12 mouse cellular contexts compared by ENCODE assay signal in the genomic region with DNA sequence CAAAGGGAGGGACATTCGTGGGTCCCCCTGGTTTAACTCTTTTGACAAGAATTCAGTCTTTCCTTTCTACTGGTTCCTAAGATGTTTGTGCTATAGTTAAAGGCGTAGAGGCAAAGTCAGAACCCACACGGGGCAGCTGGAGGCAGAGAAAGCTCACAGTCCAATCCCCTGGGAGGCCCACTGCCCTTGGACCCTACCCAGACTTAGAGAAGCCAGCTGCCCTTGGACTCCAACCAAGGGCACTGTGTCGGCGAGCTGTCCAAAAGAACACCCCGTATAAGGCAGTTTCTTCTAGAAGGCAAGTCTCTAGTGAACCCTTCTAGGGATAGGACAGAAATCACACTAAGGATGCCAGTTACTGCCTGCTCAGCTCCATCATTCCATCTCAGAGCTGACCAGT. TPM values are rescaled to one million over a fixed set of nuclear protein-coding genes. Genes with fewer than 3 reads are reported as not detected.
A peak's percentile ranks its signal among the peaks of the same experiment; 100 is the strongest.
DNase-seq lines count a peak whose midpoint lies in the region; ATAC-seq and TF ChIP-seq lines count a peak whose summit lies in the region.
"Had no signal": no experiment of that assay in that cellular context is flagged by ENCODE, and none has a peak within 500 bp of the region (broad histone marks: within the 10 kb centered on the region; RNA-seq: fewer than 3 reads in every experiment).

No protein-coding gene starts in this region.

- no peaks in the 10 kb centered on the region for H3K36me3 ChIP-seq in midbrain, postnatal 0 days (ENCODE audit: insufficient read depth, low read length)
- no peaks in the 10 kb centered on the region for H3K36me3 ChIP-seq in midbrain, embryonic 15.5 days (replicated peaks)
- no peaks in the 10 kb centered on the region for H3K36me3 ChIP-seq in lung, postnatal 0 days (ENCODE audit: insufficient read depth, low read length)
- H3K36me3 ChIP-seq: G1E; heart, embryonic 13.5 days had no signal

- H3K27ac ChIP-seq in midbrain, postnatal 0 days (ENCODE audit: low read depth, low read length) = no peak overlapping the region
- no peak overlapping the region for H3K27ac ChIP-seq in midbrain, embryonic 15.5 days
- peak overlapping the region; percentile 87; the same call in 1 of the 2 replicates for H3K27ac ChIP-seq in lung, postnatal 0 days (ENCODE audit: low read length)
- H3K27ac ChIP-seq: heart, embryonic 13.5 days had no signal

- H3K9me3 ChIP-seq in midbrain, postnatal 0 days (ENCODE audit: low read length) = 0 out of 2 replicates have a peak, but pooled peaks cover 5% of the 10 kb centered on the region
- no peaks in the 10 kb centered on the region for H3K9me3 ChIP-seq in midbrain, embryonic 15.5 days
- H3K9me3 ChIP-seq in lung, postnatal 0 days (ENCODE audit: low read length) = no peaks in the 10 kb centered on the region
- H3K9me3 ChIP-seq: heart, embryonic 13.5 days had no signal

- 76% methylated on average over 6 of the region's 6 CpGs for WGBS in midbrain, postnatal 0 days
- 85% methylated on average over 6 of the region's 6 CpGs for WGBS in midbrain, embryonic 15.5 days
- WGBS in lung, postnatal 0 days = 65% methylated on average over 6 of the region's 6 CpGs

- H3K4me2 ChIP-seq in midbrain, postnatal 0 days (ENCODE audit: low read depth, low read length, poor library complexity, severe bottlenecking) = no peak overlapping the region
- no peak overlapping the region for H3K4me2 ChIP-seq in midbrain, embryonic 15.5 days
- no peak overlapping the region for H3K4me2 ChIP-seq in lung, postnatal 0 days (replicated peaks; ENCODE audit: low read depth, low read length)
- H3K4me2 ChIP-seq: heart, embryonic 13.5 days had no signal

- no peak for TF ChIP-seq EP300 in lung, postnatal 0 days (IDR thresholded peaks at IDR 0.05)

- H3K27me3 ChIP-seq in midbrain, postnatal 0 days (ENCODE audit: insufficient read depth, low read length) = no peaks in the 10 kb centered on the region
- no peaks in the 10 kb centered on the region; the same call in 1 of the 2 replicates for H3K27me3 ChIP-seq in midbrain, embryonic 15.5 days (replicated peaks)
- no peaks in the 10 kb centered on the region for H3K27me3 ChIP-seq in lung, postnatal 0 days (replicated peaks; ENCODE audit: insufficient read depth, low read length)

- H3K4me3 ChIP-seq in midbrain, postnatal 0 days (ENCODE audit: low read depth, low read length) = no peak overlapping the region
- no peak overlapping the region for H3K4me3 ChIP-seq in midbrain, embryonic 15.5 days
- no peak overlapping the region for H3K4me3 ChIP-seq in lung, postnatal 0 days (ENCODE audit: low read depth, low read length)
- H3K4me3 ChIP-seq: heart, embryonic 13.5 days; myocyte had no signal

- no peak overlapping the region for H3K9ac ChIP-seq in midbrain, postnatal 0 days (replicated peaks; ENCODE audit: low read length, poor library complexity, severe bottlenecking)
- H3K9ac ChIP-seq in midbrain, embryonic 15.5 days = no peak overlapping the region
- H3K9ac ChIP-seq in lung, postnatal 0 days (replicated peaks; ENCODE audit: low read depth) = no peak overlapping the region
- H3K9ac ChIP-seq: heart, embryonic 13.5 days had no signal

- ATAC-seq in midbrain, postnatal 0 days (ENCODE audit: low FRiP score) = no peak
- no peak for ATAC-seq in midbrain, embryonic 15.5 days (replicated peaks)
- ATAC-seq in lung, postnatal 0 days = peak; percentile 39

- no peaks in the 10 kb centered on the region for H3K4me1 ChIP-seq in midbrain, postnatal 0 days (ENCODE audit: insufficient read depth, low read length)
- no peaks in the 10 kb centered on the region for H3K4me1 ChIP-seq in midbrain, embryonic 15.5 days
- peaks cover 17% of the 10 kb centered on the region; the same call in 1 of the 2 replicates for H3K4me1 ChIP-seq in lung, postnatal 0 days (ENCODE audit: insufficient read depth, low read depth, low read length)

- no peak for TF ChIP-seq CTCF in midbrain, postnatal 0 days (IDR thresholded peaks at IDR 0.05)
- TF ChIP-seq CTCF in lung, postnatal 0 days (IDR thresholded peaks at IDR 0.05) = no peak

- intact Hi-C loops in heart, postnatal 25 days (cut with DNase I) = loop anchor here (2.0 kb wide), 1 partner anchor 46 kb away; no protein-coding TSS in a partner anchor

- DNase-seq in midbrain, postnatal 0 days (ENCODE audit: low spot score) = peak; percentile 54
- peak; percentile 63 for DNase-seq in heart, postnatal 25 days (ENCODE audit: low spot score)
- DNase-seq in lung, postnatal 0 days (ENCODE audit: low spot score) = peak; percentile 41
- DNase-seq in c-Kit-positive CD71-positive TER-119-positive erythroid progenitor cells, embryonic 14.5 days (ENCODE audit: low spot score) = no peak
- no peak for DNase-seq in cerebellum, postnatal 25 days
- no peak for DNase-seq in layer of hippocampus, adult 11-12 months (ENCODE audit: low spot score)
- DNase-seq: layer of hippocampus, adult 9-11 months; right cerebral cortex, postnatal 25 days had no signal

RNA-seq across cellular contexts. Expression of a gene that starts 7.0 kb away (rescaled TPM):
- total RNA-seq in midbrain, postnatal 0 days (2014; rRNA removed) = 44.6 and 45.9 TPM in 2 replicates
- 77.3 and 81.3 TPM in 2 replicates for polyA plus RNA-seq in midbrain, postnatal 0 days (2015; fragmentation: Nextera tagmentation; extraction: Ambion mirVana)
- polyA plus RNA-seq in midbrain, embryonic 15.5 days (2015; fragmentation: Nextera tagmentation; extraction: Ambion mirVana) = 57.9 and 63.4 TPM in 2 replicates
- total RNA-seq in heart, postnatal 25 days (2021) = 100 to 1,000 TPM; 251 to 311 TPM
- 756 and 780 TPM in 2 replicates for polyA plus RNA-seq in lung, postnatal 0 days (2015; fragmentation: Nextera tagmentation; extraction: Ambion mirVana)
- total RNA-seq: G1E had no signal
- polyA plus RNA-seq: G1E had no signal

Comparison
In these comparisons a context has a peak if more than half of its experiments do, and no peak if none do; other contexts are left out.
1. DNase-seq: peak in midbrain, postnatal 0 days (single experiment), heart, postnatal 25 days (single experiment) and lung, postnatal 0 days (single experiment); none in c-Kit-positive CD71-positive TER-119-positive erythroid progenitor cells, embryonic 14.5 days (single experiment), cerebellum, postnatal 25 days (0 of 2) and layer of hippocampus, adult 11-12 months (single experiment).